Mouse (Mus musculus) MEL (cell line): Measurements from ENCODE around the gene Dscam. TPM values are rescaled to one million over a fixed set of nuclear protein-coding genes. Genes with fewer than 3 reads are reported as not detected.

Source experiments
- DNase-seq: peaks from one replicate; pipeline ENCODE4 v3.0.0; 2011; ENCODE audit warnings: low read depth, low spot score
- H3K27ac ChIP-seq: 2 replicates; pipeline ENCODE4 v1.5.1; 2012; ENCODE audit warnings: low read depth, mild to moderate bottlenecking, control low read depth, low read length, moderate library complexity; ENCODE audit not compliant: control insufficient read depth
- H3K27me3 ChIP-seq, 2 experiments: fragments of 150-350 bp in 1 of 2; sonication (generic) in 1 of 2; 2 replicates each; pipeline ENCODE4 v1.6.1; 2012; ENCODE audit warnings: low read length in 2 of 2, mild to moderate bottlenecking in 2 of 2, improper control_type of control experiment in 1 of 2, moderate library complexity in 1 of 2; ENCODE audit not compliant: insufficient read depth in 2 of 2, control insufficient read depth in 1 of 2
- H3K36me3 ChIP-seq, 2 experiments: 2 replicates each; pipeline ENCODE4 v1.6.1; 2012 to 2014; ENCODE audit warnings: low read length in 2 of 2, improper control_type of control experiment in 1 of 2, inconsistent platforms in 1 of 2, mild to moderate bottlenecking in 1 of 2; ENCODE audit not compliant: insufficient read depth in 2 of 2, control insufficient read depth in 1 of 2
- H3K4me1 ChIP-seq, 2 experiments: fragments of 150-350 bp in 1 of 2; sonication (generic) in 1 of 2; 2 replicates each; pipeline ENCODE4 v1.6.1; 2012; ENCODE audit warnings: low read length in 2 of 2, improper control_type of control experiment in 1 of 2, mild to moderate bottlenecking in 1 of 2; ENCODE audit not compliant: insufficient read depth in 2 of 2, control insufficient read depth in 1 of 2
- H3K4me3 ChIP-seq, 2 experiments: fragments of 150-350 bp in 1 of 2; sonication (generic) in 1 of 2; 2 replicates each; pipeline ENCODE4 v1.5.1; 2012; ENCODE audit warnings: low read depth in 2 of 2, low read length in 2 of 2, mild to moderate bottlenecking in 2 of 2, moderate library complexity in 2 of 2, control low read depth in 1 of 2, improper control_type of control experiment in 1 of 2; ENCODE audit not compliant: control insufficient read depth in 1 of 2, insufficient read depth in 1 of 2
- H3K79me2 ChIP-seq: 2 replicates; pipeline ENCODE4 v1.6.1; 2012; ENCODE audit warnings: mild to moderate bottlenecking, low read length, moderate library complexity; ENCODE audit not compliant: control insufficient read depth, poor library complexity, insufficient read depth
- H3K9ac ChIP-seq: 2 replicates; pipeline ENCODE4 v1.6.1; 2012; ENCODE audit warnings: low read depth, mild to moderate bottlenecking, control low read depth, low read length, moderate library complexity; ENCODE audit not compliant: control insufficient read depth, poor library complexity, severe bottlenecking
- H3K9me3 ChIP-seq: fragments of 150-350 bp; sonication (generic); replicated peaks from 2 replicates; pipeline ENCODE4 v1.6.1; 2012; ENCODE audit warnings: mild to moderate bottlenecking, low read length, improper control_type of control experiment, moderate library complexity; ENCODE audit not compliant: insufficient read depth
- CHD2 ChIP-seq: IDR thresholded peaks from 2 replicates; pipeline ENCODE4 v1.6.1; 2011; ENCODE audit warnings: low read length, improper control_type of control experiment
- ELF1 ChIP-seq: IDR thresholded peaks from 2 replicates; pipeline ENCODE4 v1.6.1; 2014; ENCODE audit warnings: low read depth, mild to moderate bottlenecking, inconsistent platforms, low read length, improper control_type of control experiment, moderate library complexity
- EP300 ChIP-seq, 2 experiments: IDR thresholded peaks; 2 replicates each; pipeline ENCODE4 v1.6.1; 2011; ENCODE audit warnings: improper control_type of control experiment in 2 of 2, low read length in 2 of 2, low read depth in 1 of 2, mild to moderate bottlenecking in 1 of 2
- GATA1 ChIP-seq: IDR thresholded peaks from 2 replicates; pipeline ENCODE4 v1.6.1; 2011; ENCODE audit warnings: low read depth, low read length, improper control_type of control experiment
- MAX ChIP-seq: IDR thresholded peaks from 2 replicates; pipeline ENCODE4 v1.6.1; 2011; ENCODE audit warnings: low read length, improper control_type of control experiment
- MEF2A ChIP-seq: IDR thresholded peaks from 2 replicates; pipeline ENCODE4 v1.6.1; 2014; ENCODE audit warnings: low read depth, mild to moderate bottlenecking, inconsistent platforms, low read length, improper control_type of control experiment; ENCODE audit not compliant: poor library complexity, insufficient replicate concordance, severe bottlenecking; ENCODE audit errors: extremely low read depth
- MXI1 ChIP-seq: IDR thresholded peaks from 2 replicates; pipeline ENCODE4 v1.6.1; 2011; ENCODE audit warnings: mild to moderate bottlenecking, low read depth, low read length, improper control_type of control experiment
- MYB ChIP-seq: IDR thresholded peaks from 2 replicates; pipeline ENCODE4 v1.6.1; 2011; ENCODE audit warnings: mild to moderate bottlenecking, low read depth, low read length, improper control_type of control experiment
- MYC ChIP-seq: IDR thresholded peaks from 2 replicates; pipeline ENCODE4 v1.6.1; 2011; ENCODE audit warnings: low read depth, mild to moderate bottlenecking, low read length, improper control_type of control experiment, moderate library complexity
- NELFE ChIP-seq: IDR thresholded peaks from 2 replicates; pipeline ENCODE4 v1.6.1; 2011; ENCODE audit warnings: low read depth, low read length, improper control_type of control experiment
- NRF1 ChIP-seq: IDR thresholded peaks from 2 replicates; pipeline ENCODE4 v1.6.1; 2014; ENCODE audit warnings: low read depth, mild to moderate bottlenecking, inconsistent platforms, low read length, improper control_type of control experiment, moderate library complexity; ENCODE audit not compliant: poor library complexity, insufficient read depth, severe bottlenecking
- POLR2A ChIP-seq, 2 experiments: IDR thresholded peaks; 2 replicates each; pipeline ENCODE4 v1.6.1; 2011 to 2012; ENCODE audit warnings: low read length in 2 of 2, mild to moderate bottlenecking in 2 of 2, control low read depth in 1 of 2, improper control_type of control experiment in 1 of 2, low read depth in 1 of 2, moderate library complexity in 1 of 2; ENCODE audit not compliant: control insufficient read depth in 1 of 2, insufficient read depth in 1 of 2, poor library complexity in 1 of 2
- RCOR1 ChIP-seq: IDR thresholded peaks from 2 replicates; pipeline ENCODE4 v1.6.1; 2012; ENCODE audit warnings: low read depth, mild to moderate bottlenecking, inconsistent platforms, low read length, improper control_type of control experiment
- SIN3A ChIP-seq: IDR thresholded peaks from 2 replicates; pipeline ENCODE4 v1.6.1; 2012; ENCODE audit warnings: low read length, improper control_type of control experiment, inconsistent platforms
- SMC3 ChIP-seq: IDR thresholded peaks from 2 replicates; pipeline ENCODE4 v1.6.1; 2011; ENCODE audit warnings: low read depth, low read length, improper control_type of control experiment
- TAL1 ChIP-seq: IDR thresholded peaks from 2 replicates; pipeline ENCODE4 v1.6.1; 2012; ENCODE audit warnings: mild to moderate bottlenecking, inconsistent platforms, low read length, moderate library complexity, mixed read lengths
- TBP ChIP-seq: IDR thresholded peaks from 2 replicates; pipeline ENCODE4 v1.8.0; 2011; ENCODE audit warnings: low read depth, low read length, improper control_type of control experiment
- UBTF ChIP-seq: IDR thresholded peaks from 2 replicates; pipeline ENCODE4 v1.6.1; 2012; ENCODE audit warnings: low read depth, mild to moderate bottlenecking, inconsistent platforms, low read length, improper control_type of control experiment, moderate library complexity, borderline replicate concordance; ENCODE audit not compliant: insufficient read depth
- USF2 ChIP-seq, 2 experiments: IDR thresholded peaks; 2 replicates each; pipeline ENCODE4 v1.6.1; 2011 to 2012; ENCODE audit warnings: improper control_type of control experiment in 2 of 2, low read length in 2 of 2, borderline replicate concordance in 1 of 2, inconsistent platforms in 1 of 2, low read depth in 1 of 2, mild to moderate bottlenecking in 1 of 2; ENCODE audit not compliant: insufficient read depth in 1 of 2
- ZMIZ1 ChIP-seq: IDR thresholded peaks from 2 replicates; pipeline ENCODE4 v1.6.1; 2012; ENCODE audit warnings: low read depth, mild to moderate bottlenecking, inconsistent platforms, low read length, improper control_type of control experiment, moderate library complexity
- polyA plus RNA-seq, 2 experiments: library from polyadenylated mRNA; stranded (reverse) in 1 of 2; unstranded in 1 of 2; fragments of >175 nt in 1 of 2; fragments of >200 nt in 1 of 2; gene quantifications; 2 replicates each; pipeline versions ENCODE4 v1.2.1 to v1.2.4; 2012; ENCODE audit warnings: low replicate concordance in 2 of 2, low read depth in 1 of 2; ENCODE audit not compliant: insufficient read length in 2 of 2, insufficient read depth in 1 of 2, missing spikeins in 1 of 2
- total RNA-seq: library from RNA; depleted of rRNA; stranded (reverse); fragments of 300-350 nt; gene quantifications from 2 replicates; pipeline ENCODE4 v1.2.3, GENCODE M21; 2012

Dscam gene
- total and polyA plus RNA-seq, 3 experiments, result not detected

DNA sequence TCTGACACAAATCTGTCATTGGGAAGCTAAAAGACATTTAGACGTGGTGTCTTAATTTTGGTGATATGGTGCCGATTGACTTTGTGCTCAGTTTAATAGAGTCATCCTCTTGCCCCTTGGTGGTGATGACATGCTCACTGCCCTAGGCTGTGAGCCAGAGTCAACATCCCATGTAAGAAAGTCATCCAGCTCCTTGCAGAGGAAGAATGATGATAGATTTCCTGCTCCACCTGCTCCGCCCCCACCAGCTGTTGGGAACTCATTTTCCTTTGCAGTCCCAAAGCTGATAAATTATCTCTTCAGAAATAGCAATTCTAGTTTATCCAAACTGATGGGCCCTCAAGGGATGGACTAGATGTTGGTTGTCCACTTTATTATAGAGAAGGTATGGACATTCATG lies 613.9 kb downstream of the Dscam start:
- no peaks in the 10 kb centered on the region for H3K79me2 ChIP-seq
- H3K9ac ChIP-seq, result no peak overlapping the region
- no peak overlapping the region for H3K4me3 ChIP-seq
- H3K36me3 ChIP-seq, result no peaks in the 10 kb centered on the region
- no peak overlapping the region for H3K27ac ChIP-seq
- no peaks in the 10 kb centered on the region for H3K27me3 ChIP-seq
- TF ChIP-seq ZMIZ1 (no peak), SIN3A (no peak), POLR2A (IDR thresholded peaks at IDR 0.05; ENCODE audit: control insufficient read depth in 1 of 2, insufficient read depth in 1 of 2, low read depth in 1 of 2, low read length in 2 of 2, poor library complexity in 1 of 2) (no peak), TAL1 (no peak), UBTF (no peak), TBP (no peak), GATA1 (no peak), MAX (no peak), NRF1 (no peak), RCOR1 (no peak), ELF1 (no peak)
- H3K4me1 ChIP-seq, result no peaks in the 10 kb centered on the region
- H3K9me3 ChIP-seq, result no peaks in the 10 kb centered on the region
- DNase-seq, result no peak

DNA sequence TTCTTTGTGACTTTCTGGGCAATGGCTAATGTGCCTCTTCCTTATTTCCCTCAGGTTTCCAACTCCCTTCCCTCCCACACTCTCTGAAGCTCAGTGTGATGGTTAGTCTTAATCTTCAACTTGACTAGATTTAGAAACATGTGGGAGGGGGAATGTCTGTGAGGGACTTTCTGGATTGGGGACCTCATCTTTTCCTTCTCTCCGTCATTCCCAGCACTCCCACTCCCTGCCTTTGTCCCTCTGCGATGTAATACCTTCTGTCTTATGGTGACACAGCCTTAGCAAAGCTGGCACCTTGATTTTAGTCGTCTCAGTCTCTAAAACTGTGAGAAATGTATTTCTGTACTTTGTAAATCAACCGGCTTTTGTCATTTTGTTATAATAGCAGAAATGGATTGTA lies 615.1 kb downstream of the Dscam start:
- no peak for DNase-seq
- H3K27ac ChIP-seq, result no peak overlapping the region
- H3K4me1 ChIP-seq, result no peaks in the 10 kb centered on the region
- no peaks in the 10 kb centered on the region for H3K27me3 ChIP-seq
- TF ChIP-seq NELFE (no peak), CHD2 (no peak), UBTF (no peak), EP300 (IDR thresholded peaks at IDR 0.05; ENCODE audit: low read depth in 1 of 2, low read length in 2 of 2) (no peak), SMC3 (no peak), SIN3A (no peak), TAL1 (no peak), MYB (no peak), MYC (no peak), TBP (no peak), MEF2A (no peak), ELF1 (no peak), ZMIZ1 (no peak), MXI1 (no peak), USF2 (IDR thresholded peaks at IDR 0.05; ENCODE audit: borderline replicate concordance in 1 of 2, insufficient read depth in 1 of 2, low read depth in 1 of 2, low read length in 2 of 2) (no peak)
- no peaks in the 10 kb centered on the region for H3K79me2 ChIP-seq
- no peak overlapping the region for H3K9ac ChIP-seq
- H3K9me3 ChIP-seq, result no peaks in the 10 kb centered on the region
- H3K4me3 ChIP-seq, result no peak overlapping the region
- no peaks in the 10 kb centered on the region for H3K36me3 ChIP-seq
